Mouse (Mus musculus) thymus, adult 2 months (tissue): ENCODE data around the gene Gpcpd1. TPM values are rescaled to one million over a fixed set of nuclear protein-coding genes. Genes with fewer than 3 reads are reported as not detected.

Experiments
- DNase-seq: peaks from one replicate; pipeline ENCODE4 v3.0.0; 2021
- H3K27ac ChIP-seq: fragments of 200-500 bp; 2 replicates; pipeline ENCODE4 v1.5.1; 2012; ENCODE audit warnings: low read length, control low read depth; ENCODE audit not compliant: control insufficient read depth, insufficient read depth
- H3K27me3 ChIP-seq: fragments of 200-500 bp; 2 replicates; pipeline ENCODE4 v1.6.1; 2012; ENCODE audit warnings: mild to moderate bottlenecking, low read length, moderate library complexity, mixed read lengths; ENCODE audit not compliant: control insufficient read depth, insufficient read depth
- H3K36me3 ChIP-seq: fragments of 200-500 bp; 2 replicates; pipeline ENCODE4 v1.6.1; 2012; ENCODE audit warnings: mild to moderate bottlenecking, low read length, moderate library complexity; ENCODE audit not compliant: control insufficient read depth, insufficient read depth
- H3K4me1 ChIP-seq: fragments of 200-500 bp; replicated peaks from 2 replicates; pipeline ENCODE4 v1.6.1; 2012; ENCODE audit warnings: low read length; ENCODE audit not compliant: control insufficient read depth, insufficient read depth
- H3K4me3 ChIP-seq: fragments of 200-500 bp; 2 replicates; pipeline ENCODE4 v1.5.1; 2012; ENCODE audit warnings: mild to moderate bottlenecking, low read length, control low read depth, moderate library complexity; ENCODE audit not compliant: control insufficient read depth, insufficient read depth
- CTCF ChIP-seq: fragments of 200-500 bp; IDR thresholded peaks from 2 replicates; pipeline ENCODE4 v1.5.1; 2012; ENCODE audit warnings: mild to moderate bottlenecking, control low read depth, low read length, moderate library complexity, borderline replicate concordance; ENCODE audit not compliant: control insufficient read depth, poor library complexity, insufficient read depth; ENCODE audit errors: extremely low read depth
- POLR2A ChIP-seq: fragments of 200-500 bp; IDR thresholded peaks from 2 replicates; pipeline ENCODE4 v1.6.1; 2012; ENCODE audit warnings: mild to moderate bottlenecking, low read length, control low read depth, moderate library complexity; ENCODE audit not compliant: control insufficient read depth, poor library complexity, insufficient read depth; ENCODE audit errors: extremely low read depth
- WGBS: fragments of 180-500 bp; shearing (Covaris S2); methylation state at CpG from one replicate; pipeline ENCODE4 v1.1.7; 2018; 5-methylcytosine and 5-hydroxymethylcytosine counted together
- polyA plus RNA-seq: library from polyadenylated mRNA; depleted of rRNA; stranded (reverse); fragments of >200 nt; gene quantifications from 2 replicates; pipeline ENCODE4 v1.2.3, GENCODE M21; 2012

Gpcpd1 gene
- polyA plus RNA-seq, 1 experiment, result 13.9 TPM

DNA sequence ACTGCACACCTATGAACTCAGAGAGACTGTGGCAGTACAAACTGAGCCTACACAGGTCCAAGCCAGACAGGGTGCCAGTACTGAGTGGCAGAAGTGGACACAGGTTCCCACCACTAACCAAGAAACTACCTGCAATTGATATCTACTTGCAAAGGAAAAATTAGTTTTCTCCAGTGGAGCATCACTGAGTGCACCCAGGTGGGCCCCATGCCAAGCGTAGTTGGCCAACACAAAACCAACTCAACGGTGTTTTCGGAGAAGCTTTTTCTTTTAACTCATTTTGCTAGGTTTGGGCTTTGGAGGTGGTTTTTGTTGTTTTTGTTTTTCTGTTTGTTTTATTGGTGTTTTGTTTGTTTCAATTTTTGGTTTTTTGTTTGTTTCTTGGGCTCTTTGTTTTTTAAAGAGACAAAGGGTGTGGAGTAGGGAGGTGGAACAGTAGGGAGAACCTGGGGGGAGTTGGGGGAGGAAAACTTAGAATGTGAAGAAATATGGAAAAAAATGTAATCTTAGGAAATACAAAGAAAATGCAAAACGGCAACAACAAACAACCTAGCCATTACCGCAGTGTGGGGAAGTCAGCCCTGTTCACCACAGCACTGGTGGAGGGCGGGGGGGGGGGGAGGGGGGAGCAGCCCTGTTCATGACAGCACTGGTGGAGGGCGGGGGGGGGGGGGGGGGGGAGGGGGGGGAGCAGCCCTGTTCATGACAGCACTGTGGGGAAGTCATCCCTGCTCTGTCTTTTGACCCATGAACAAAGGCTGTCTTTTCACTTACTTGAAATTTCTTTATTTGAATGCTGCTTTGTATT lies 76.3 kb downstream of the Gpcpd1 start:
- H3K36me3 ChIP-seq, result no peaks in the 10 kb centered on the region

GRCm38 (mm10) chr2:132509714-132510113 lies 77.8 kb downstream of the Gpcpd1 start:
- Histone ChIP-seq H3K4me1 (peaks cover 35% of the 10 kb centered on the region), H3K36me3 (no peaks in the 10 kb centered on the region), H3K27ac (peak overlapping the region; percentile 69), H3K4me3 (no peak overlapping the region), H3K27me3 (no peaks in the 10 kb centered on the region)
- DNase-seq, result peak; percentile 55
- WGBS, result 38% methylated on average over 1 of the region's 1 CpGs
- TF ChIP-seq POLR2A (no peak), CTCF (no peak)

More for the DNA sequence above, 76.3 kb downstream of the Gpcpd1 start:
- WGBS, result 17% methylated on average over 5 of the region's 7 CpGs
- Histone ChIP-seq H3K4me3 (no peak overlapping the region), H3K27me3 (no peaks in the 10 kb centered on the region), H3K4me1 (peaks cover 46% of the 10 kb centered on the region), H3K27ac (peak overlapping the region; percentile 93)
- DNase-seq, result peak; percentile 36
- no peak for TF ChIP-seq POLR2A
- no peak for TF ChIP-seq CTCF

- TF ChIP-seq POLR2A, result no peak
- TF ChIP-seq CTCF, result no peak
- H3K36me3 ChIP-seq, result no peaks in the 10 kb centered on the region
- H3K27ac ChIP-seq, result peak overlapping the region; percentile 75
- no peak overlapping the region for H3K4me3 ChIP-seq
- DNase-seq, result no peak
- WGBS, result 73% methylated on average over 9 of the region's 9 CpGs
- peaks cover 31% of the 10 kb centered on the region for H3K4me1 ChIP-seq
- no peaks in the 10 kb centered on the region for H3K27me3 ChIP-seq
Observed at GRCm38 (mm10) chr2:132509261-132509660, 78.3 kb downstream of the Gpcpd1 start.

- TF ChIP-seq POLR2A (no peak), CTCF (no peak)
- no peaks in the 10 kb centered on the region for H3K27me3 ChIP-seq
- WGBS, result 96% methylated on average over 6 of the region's 6 CpGs
- no peaks in the 10 kb centered on the region for H3K36me3 ChIP-seq
- no peak overlapping the region for H3K27ac ChIP-seq
- H3K4me3 ChIP-seq, result no peak overlapping the region
- peaks cover 16% of the 10 kb centered on the region for H3K4me1 ChIP-seq
- no peak for DNase-seq
Observed at GRCm38 (mm10) chr2:132507521-132507920, 80.0 kb downstream of the Gpcpd1 start.

GRCm38 (mm10) chr2:132507091-132507490 lies 80.4 kb downstream of the Gpcpd1 start:
- H3K27ac ChIP-seq, result no peak overlapping the region
- no peak for DNase-seq
- H3K4me3 ChIP-seq, result no peak overlapping the region
- no peaks in the 10 kb centered on the region for H3K27me3 ChIP-seq
- no peaks in the 10 kb centered on the region for H3K36me3 ChIP-seq
- H3K4me1 ChIP-seq, result peaks cover 16% of the 10 kb centered on the region
- TF ChIP-seq POLR2A (no peak), CTCF (no peak)
- WGBS, result 94% methylated on average over 14 of the region's 14 CpGs

GRCm38 (mm10) chr2:132505828-132506227 lies 81.7 kb downstream of the Gpcpd1 start:
- no peaks in the 10 kb centered on the region for H3K27me3 ChIP-seq
- H3K4me1 ChIP-seq, result peaks cover 13% of the 10 kb centered on the region
- no peak for DNase-seq
- TF ChIP-seq POLR2A (no peak), CTCF (no peak)
- H3K4me3 ChIP-seq, result no peak overlapping the region
- H3K27ac ChIP-seq, result no peak overlapping the region
- H3K36me3 ChIP-seq, result no peaks in the 10 kb centered on the region
- WGBS, result 98% methylated on average over 6 of the region's 6 CpGs

DNA sequence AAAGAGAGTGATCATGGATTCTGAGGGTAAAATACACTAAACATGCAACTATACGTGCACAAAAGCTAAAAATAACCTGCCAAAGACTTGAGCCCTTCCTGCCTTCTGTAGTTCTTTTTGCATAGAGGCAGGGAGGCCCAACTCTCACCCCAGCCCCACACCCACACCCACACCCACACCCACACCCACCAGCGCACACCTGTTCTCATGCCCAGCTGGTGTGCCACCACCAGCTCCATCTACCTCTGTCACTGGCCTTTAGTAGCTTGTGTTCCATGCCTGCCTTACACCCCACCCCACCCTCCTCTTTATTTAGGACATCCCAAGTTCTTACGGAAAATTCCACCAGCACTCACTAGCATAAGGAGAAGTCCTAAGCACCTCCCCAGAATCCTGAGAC lies 89.2 kb downstream of the Gpcpd1 start:
- WGBS, result 41% methylated on average over 3 of the region's 3 CpGs
- no peaks in the 10 kb centered on the region for H3K36me3 ChIP-seq
- no peak overlapping the region for H3K4me3 ChIP-seq
- TF ChIP-seq POLR2A (no peak), CTCF (no peak)
- no peaks in the 10 kb centered on the region for H3K27me3 ChIP-seq
- DNase-seq, result peak; percentile 63
- peaks cover 10% of the 10 kb centered on the region for H3K4me1 ChIP-seq
- H3K27ac ChIP-seq, result no peak overlapping the region; the same call in 1 of the 2 replicates
